Mouse (Mus musculus): Measurements from ENCODE around the gene Slc22a12. TPM values are rescaled to one million over a fixed set of nuclear protein-coding genes. Genes with fewer than 3 reads are reported as not detected.

Slc22a12 gene
- total RNA-seq (2015) = not detected in 2 replicates
- total RNA-seq (2017) = not detected in 2 replicates

DNA sequence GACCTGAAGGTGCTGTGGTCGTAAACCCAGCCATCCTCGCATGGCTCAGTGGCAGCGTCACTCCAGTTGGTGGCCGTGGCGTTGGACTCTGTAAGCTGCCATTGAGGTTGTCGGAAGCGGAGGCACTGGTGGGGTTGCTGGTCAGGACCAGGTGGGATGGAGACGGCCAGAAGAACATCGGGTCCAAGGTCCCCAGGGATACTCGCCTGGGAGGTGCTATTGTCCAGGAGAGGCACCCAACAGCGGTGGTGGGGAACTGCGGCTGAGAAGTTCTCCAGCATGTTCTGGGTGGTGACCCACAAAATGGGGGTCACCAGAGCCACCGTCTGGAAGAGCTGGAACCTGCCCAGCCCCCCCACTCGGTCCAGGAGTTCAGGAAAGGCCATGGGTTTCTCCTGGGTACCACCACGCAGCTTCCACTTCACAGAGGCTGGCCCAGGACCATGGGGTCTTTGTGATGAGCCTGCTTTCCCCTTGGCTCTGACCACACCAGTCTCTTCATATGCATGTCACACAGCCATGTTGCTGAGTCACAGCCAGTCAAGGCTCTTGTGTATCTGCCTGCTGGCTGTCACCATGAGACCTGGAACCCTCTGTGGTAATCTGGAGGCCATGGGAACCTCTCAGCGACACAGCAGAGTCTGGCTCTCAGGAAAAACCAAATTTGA is at the start of gene Slc22a12:
Gene Slc22a12, minus strand, starts transcription at position 666 of the 668 bp plus-strand sequence.
- no peak for ATAC-seq (replicated peaks; ENCODE audit: poor library complexity)

DNA sequence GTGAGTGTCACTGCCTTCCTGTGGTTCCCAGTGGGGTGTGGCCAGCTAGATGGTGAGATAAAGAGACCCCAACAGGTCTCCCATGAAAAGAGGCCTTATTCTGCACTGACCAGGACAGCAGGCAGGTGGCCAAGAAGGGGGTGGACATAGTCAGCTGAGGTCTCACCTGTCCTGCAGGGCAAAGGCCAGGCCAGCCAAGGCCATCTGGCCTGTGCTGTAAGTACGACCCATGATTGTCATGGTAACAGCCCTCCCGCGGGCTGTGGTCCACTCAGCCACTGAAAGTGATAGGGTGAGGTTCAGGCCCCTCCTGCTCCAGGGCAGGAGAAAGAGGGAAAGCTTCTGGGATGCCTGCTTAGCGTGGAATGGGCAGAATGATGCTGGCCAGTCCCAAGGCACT is 29.2 kb upstream of the Slc22a12 start:
- ATAC-seq (replicated peaks; ENCODE audit: poor library complexity) = no peak

DNA sequence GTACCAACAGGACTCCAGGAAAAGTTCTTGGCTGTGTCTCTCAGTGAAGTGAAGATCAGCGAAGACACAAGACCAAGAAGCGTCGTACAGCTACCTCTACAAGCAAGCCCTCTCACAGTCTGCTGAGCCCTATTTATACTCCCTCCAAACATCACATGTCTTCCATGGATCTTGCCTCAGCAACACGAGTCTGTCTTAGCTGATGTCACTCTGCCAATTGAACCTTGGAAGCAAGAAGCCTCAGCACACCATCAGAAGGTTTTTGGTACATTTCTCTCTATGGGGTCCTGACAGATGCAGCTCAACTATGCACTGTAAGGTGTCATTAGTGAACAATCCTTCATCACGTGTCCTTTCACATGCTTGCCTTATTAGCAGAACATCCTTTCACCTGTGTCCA is 28.6 kb upstream of the Slc22a12 start:
- no peak for ATAC-seq (replicated peaks; ENCODE audit: poor library complexity)

DNA sequence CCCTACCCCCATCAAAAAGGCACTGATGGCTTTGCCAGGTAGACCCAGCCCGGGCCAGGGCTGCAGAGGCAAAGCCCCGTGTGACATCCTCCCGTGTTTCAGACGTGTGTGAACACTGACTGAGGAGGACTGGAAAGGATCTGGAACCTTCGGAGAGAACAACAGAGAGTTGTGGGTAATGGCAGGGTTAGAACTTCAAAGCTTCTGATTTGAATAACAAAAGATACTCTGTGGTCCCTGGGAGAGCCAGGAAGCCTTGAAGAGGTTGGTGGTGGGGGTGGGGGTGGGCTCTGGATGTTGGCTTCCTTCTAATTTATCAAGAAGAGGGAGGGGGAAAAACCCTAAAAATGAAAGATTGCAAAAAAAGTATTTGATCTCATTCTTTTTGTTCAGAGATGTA is 26.7 kb upstream of the Slc22a12 start:
- no peak for ATAC-seq (replicated peaks; ENCODE audit: poor library complexity)

DNA sequence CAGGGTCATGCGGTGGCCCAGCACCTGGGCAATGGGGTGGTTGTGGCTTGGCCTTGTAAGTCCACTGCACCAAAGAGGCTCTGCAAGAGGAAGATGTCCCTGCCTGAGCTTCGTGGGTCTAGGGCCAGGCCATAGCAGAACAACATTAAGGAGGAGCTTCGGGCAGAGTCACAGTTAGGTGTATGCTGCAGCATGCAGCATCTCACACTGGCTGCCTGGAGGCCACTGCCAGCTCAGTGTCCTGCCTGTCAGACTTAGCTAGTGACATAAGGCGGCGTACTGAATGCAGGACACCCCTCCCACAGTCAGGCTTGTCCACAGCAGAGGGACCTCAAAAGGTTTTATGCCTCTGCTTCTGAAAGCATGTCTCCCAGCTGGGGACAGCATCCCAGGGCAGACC is 26.2 kb upstream of the Slc22a12 start:
- no peak for ATAC-seq (replicated peaks; ENCODE audit: poor library complexity)

DNA sequence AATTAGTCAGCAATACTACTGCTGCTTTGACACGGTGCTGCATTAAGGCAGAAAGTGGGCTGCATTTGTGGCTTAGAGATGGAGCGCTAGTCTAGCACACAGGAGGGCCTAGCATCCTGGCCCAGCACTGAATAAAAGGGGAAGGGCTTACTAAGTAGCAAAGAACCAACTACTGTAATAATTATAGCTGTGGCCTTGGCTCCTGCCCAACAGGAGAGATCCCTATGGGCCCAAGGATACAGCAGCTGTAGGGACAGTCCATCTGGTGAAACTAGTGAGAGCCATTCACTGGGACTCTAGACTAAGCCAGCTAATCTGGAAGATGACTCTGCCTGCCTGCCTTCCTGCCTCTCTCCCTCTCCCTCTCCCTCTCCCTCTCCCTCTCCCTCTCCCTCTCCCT is 23.6 kb upstream of the Slc22a12 start:
- no peak for ATAC-seq (replicated peaks; ENCODE audit: poor library complexity)

DNA sequence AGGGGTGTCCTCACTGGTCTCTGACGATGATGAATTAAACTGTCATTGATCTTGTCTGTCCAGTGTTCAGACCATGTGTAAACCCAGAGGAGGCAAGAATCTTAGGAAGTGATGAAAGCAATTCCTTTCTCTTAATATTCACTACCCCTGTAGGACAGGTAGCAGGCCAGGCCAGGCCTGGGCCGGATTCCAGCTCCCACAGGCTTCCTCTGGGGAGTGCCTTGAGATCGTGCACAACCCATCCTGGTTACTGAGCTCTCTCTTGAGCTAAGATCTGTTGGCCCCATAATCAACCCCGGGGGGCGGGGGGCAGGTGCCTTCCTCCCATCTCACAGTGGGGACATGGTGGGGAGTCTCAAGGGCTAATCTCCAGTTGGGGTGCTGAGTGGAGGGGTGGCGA is 22.3 kb upstream of the Slc22a12 start:
- ATAC-seq (replicated peaks; ENCODE audit: poor library complexity) = no peak

DNA sequence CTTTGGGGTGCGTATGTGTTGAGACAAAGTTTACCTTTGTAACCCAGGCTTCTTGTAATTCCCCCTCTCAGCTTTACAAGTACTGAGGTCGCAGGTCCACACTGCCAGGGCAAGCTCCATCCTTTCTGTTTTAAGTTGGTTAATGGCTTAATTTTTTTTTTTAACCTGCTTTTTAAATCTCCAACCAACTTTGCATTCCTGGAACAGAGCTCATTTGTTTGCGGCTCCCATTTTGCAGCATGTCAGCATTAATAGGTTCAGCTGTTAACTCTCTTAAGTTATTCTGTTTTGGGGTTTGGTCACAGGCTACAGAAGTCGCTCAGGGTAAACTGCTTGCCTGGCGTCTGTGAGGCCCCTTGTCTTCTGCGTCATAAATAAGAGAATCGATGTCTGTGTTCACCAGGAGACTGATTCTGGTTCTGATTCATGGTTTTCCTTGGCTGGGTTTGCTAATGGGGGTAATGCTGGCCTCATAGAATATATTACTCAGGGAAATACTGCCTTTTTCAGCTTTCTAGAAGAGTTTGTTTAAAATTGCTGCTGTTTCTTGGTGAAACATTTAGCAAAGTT is 17.5 kb upstream of the Slc22a12 start:
- ATAC-seq (replicated peaks; ENCODE audit: poor library complexity) = no peak

DNA sequence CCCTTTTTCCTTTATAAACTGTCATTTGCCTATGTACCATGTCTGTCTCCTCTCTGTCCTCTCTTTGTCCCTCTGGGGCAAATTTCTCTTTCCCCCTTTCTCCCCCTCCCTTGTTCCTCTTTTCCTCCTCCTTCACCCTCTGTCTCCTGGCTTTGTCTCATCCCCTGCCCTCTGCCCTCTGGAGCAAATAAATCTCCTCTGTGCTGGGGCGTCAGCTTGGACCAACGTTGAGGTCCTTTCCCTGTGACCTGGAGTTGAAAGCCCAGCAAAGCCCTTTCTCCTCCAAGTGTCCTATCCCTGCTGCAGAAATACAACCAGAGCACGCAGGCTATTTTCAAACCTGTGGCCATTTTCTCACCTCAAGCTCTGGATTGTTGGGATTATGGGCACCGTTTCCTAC is 16.7 kb upstream of the Slc22a12 start:
- ATAC-seq (replicated peaks; ENCODE audit: poor library complexity) = no peak

DNA sequence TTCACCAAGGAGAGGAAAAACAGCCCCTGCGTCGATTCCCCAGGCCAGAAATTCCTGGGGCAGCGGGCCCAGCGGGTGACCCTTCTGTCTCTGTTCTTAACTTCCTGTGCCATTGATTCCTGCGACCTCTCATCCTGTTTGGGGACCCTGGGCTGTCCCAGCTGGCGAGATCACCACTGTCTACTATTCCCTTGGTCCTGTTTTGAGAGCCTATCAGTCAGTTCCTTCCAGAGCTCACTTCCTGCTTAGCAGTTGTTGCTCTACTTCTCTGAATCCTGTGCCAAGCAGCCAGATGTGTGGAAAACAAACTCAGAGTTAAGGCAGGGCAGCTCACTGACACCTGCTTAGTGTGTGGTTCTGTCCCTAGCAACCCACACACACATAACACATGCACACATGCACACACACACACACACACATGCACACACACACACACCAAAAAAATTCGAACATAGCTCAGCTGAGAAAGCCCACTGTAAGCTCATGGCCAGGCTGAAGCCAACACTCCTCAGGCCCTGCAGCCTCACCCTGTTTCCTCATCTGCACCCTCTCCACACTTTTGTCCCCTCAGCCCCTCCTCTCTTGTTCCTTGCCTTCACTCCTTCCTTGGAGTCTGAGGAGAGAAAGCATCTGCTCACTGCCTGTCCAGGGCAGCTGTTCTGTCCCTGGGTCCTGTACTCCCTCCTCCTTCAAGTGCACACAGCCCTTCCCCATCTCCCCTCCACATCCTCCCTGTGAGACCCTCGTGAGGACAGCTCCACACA is 11.2 kb upstream of the Slc22a12 start:
- ATAC-seq (replicated peaks; ENCODE audit: poor library complexity) = no peak

DNA sequence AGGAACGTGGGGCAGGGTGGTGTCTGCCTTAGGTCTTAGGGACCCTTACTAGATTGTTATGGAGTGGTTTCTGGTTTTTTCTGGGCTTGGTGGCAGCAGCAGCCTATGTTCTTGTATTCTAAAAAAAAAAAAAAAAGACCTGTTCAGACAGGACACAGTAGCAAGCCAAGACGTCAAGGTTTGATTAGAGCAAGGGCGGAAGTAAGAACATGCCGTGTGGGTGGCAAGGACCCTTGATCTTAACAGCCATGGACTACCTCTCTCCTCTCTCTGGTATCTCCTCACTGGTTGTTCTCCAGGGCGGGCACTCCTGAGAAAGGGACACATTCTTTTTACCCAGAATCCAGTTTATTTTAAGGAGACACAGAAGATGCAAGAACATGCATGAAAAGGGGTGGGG is 10.3 kb upstream of the Slc22a12 start:
- ATAC-seq (replicated peaks; ENCODE audit: poor library complexity) = no peak

DNA sequence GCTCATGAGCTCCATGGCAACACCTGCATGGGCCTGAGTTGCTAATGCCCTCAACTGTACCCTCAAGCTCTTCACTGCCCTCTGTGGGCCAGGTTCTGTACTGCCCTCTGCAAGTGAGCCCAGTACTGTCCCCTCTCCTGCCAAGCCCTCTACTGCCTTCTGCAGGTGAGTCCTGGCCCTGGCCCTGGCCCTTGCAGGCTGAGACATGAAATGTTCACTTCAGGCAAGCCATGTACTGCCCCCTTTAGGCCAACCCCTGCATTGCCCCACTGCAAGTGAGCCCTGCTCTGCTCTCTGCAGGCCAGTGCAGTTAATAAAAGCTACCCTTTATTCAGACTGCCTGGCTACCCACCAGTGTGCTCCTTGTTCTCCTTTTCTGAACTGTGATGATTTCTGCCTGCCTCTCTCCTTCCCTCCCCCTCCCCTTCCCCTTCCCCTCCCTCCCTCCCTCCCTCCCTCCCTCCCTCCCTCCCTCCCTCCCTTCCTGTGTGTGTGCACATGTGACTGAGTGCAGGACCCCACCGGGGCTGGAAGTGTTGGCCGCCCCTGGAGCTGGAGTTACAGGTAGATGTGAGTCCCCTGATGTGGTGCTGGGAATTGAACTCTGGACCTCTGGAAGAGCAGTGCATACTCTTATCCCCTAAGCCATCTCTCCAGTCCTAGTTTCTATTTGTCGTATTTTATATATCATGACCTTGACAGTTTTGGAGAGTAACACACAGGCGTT is 9.6 kb upstream of the Slc22a12 start:
- ATAC-seq (replicated peaks; ENCODE audit: poor library complexity) = peak; percentile 77

DNA sequence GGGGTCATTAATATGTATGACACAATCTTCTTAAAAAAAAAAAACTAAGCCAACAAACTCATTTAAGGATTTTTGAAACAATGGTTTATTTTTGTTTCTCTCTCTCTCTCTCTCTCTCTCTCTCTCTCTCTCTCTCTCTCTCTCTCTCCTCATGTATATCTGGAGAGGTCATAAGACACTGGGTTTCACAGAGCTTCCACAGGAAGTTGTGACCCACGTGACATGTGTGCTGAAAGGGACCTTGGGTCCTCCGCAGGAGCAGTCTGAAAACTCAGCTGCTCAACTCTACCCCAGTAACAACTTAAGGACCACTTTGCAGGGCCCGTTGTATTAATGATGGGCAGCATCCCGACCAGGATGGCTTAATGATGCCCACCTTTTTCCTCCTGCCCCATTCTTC is 8.4 kb upstream of the Slc22a12 start:
- ATAC-seq (replicated peaks; ENCODE audit: poor library complexity) = no peak

DNA sequence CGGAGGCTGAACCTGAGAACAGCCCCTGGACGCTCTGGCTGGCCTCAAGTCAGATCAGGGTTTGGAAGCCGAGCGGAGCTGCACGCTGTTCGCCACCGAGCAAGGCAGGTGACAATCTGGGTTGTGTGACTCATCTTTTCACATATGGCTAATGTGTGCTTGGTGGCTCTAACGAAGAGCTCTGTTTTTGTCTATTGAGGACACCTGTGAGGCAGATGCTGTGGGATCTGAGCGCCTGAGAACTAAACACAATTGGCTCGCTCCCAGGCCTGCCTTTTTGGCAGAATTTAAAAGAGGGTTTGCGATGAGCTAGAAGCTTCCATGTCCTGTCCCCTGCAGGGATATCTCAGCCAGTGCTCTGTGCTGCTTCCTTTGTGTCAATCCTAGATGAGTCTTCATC is 6.7 kb upstream of the Slc22a12 start:
- no peak for ATAC-seq (replicated peaks; ENCODE audit: poor library complexity)

DNA sequence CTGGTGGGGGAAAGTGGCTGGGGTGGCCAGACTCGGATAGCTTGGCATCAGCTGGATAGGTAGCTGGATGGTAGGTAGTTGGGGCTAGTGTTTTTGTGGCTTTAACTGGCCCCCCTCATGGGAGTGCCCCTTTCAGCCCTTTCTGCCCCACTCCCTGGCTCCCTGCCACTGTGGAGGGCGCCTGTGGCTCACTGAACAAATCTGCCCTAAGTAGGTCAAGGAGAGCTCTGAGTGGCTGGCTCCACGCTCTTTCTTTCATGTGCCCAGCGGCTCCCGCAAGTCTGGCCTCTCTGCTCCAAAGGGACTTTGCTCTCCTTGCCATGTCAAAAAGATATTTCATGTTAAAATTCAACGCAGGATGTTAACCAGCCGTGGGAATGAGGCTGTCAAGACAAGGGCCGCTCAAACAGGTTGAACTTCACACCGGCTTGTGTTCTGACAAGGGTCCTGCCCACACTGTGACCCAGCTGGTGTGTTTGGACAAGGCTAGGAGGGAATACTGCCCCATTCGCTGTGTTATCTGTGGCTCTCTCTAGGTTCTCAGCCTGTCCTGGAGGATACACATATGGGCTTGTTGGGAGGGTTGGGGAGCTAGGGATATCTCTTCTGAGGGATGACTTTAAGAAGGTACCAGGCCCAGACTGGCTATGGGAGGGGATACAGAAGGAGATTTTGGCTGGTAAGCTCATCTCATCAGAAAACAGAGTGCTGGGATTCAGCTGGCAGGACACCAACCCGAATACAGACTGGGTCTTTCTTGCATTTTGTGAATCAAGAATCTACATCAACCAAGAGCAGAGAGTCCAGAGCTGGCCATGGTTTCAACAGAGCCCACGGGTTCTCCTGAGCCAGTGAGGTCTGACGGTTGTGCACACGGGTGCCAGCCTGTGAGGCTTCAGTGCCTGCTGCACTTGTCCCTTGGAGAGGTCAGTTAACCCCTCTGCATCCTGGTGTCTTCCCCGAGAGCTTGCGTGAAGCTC is 5.9 kb upstream of the Slc22a12 start:
- no peak for ATAC-seq (replicated peaks; ENCODE audit: poor library complexity)

DNA sequence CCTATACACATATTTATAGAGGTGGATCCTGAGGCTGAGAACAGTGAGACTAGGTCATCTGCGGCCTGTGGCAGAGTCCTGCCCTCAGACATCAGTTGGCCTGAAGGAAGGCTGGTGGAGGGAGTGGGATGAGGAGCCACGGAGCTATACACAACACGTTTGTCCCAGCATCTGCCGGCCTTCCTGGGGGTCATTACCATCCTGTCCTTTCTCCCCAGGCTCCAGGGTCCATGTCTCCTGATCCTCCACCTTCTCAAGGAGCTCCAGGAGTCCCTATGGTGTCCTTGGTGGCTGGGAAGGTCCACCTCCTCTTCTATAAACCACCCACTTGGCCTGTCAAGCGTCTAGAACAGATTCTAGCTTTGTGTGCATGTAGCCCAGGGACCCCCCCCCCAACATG is 5.0 kb upstream of the Slc22a12 start:
- no peak for ATAC-seq (replicated peaks; ENCODE audit: poor library complexity)

DNA sequence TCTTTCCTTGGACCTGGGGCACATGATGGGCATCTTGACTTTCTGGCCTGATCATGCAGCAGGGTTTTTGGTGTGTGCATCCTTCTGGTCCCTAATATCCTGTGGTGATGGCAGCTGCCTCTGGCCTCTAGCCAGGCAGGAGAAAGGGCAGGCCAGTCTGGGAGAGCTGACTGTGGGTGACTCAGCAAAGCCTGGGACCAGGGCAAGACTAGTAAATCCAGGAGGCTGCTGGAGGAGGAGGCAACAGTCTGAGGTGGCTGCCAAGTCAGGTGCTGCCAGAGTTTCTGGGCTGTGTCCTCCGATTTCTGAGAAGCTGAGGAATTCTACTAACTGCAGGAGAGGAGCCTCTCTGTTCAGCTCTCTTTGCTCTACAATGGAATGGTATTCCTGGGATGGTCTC is 3.3 kb upstream of the Slc22a12 start:
- no peak for ATAC-seq (replicated peaks; ENCODE audit: poor library complexity)

DNA sequence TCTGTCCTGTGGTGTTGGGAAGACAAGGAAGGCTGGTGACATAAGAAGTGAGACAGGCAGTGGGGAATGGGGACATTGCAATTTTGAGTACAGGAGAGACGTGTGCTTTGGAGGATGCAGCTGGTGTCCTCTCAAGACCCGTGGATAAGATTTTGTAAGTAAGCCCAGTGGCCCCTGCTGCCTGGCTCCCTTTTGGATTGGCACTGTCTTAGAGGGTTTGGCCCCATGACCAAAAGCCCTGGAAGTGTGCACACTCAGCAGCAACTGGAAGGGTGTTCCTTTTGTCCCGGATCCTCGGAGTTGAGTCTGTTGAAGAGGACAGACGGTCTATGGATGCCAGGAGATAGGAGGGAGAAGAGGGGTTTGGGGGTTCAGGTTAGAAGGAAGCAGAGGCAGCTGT is 2.6 kb upstream of the Slc22a12 start:
- ATAC-seq (replicated peaks; ENCODE audit: poor library complexity) = no peak

DNA sequence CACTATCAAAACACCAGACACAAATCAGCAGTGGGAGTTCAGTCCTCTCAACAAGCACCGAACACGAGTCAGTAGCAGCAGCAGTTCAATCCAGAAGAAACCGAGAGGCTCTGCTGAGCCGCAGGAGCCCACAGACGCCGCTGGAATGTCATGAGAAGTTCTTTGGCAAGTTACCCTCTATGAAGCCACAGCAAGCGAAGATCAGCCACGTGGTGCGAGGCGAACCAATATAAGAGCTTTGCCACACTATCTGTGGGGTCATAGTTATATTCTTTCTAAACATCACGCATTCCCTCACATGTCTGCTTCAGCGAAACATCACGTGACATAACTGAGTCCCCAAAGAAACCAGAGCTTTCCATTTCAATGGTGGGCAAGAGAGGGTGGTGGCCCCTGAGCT is 1.9 kb upstream of the Slc22a12 start:
- ATAC-seq (replicated peaks; ENCODE audit: poor library complexity) = no peak

DNA sequence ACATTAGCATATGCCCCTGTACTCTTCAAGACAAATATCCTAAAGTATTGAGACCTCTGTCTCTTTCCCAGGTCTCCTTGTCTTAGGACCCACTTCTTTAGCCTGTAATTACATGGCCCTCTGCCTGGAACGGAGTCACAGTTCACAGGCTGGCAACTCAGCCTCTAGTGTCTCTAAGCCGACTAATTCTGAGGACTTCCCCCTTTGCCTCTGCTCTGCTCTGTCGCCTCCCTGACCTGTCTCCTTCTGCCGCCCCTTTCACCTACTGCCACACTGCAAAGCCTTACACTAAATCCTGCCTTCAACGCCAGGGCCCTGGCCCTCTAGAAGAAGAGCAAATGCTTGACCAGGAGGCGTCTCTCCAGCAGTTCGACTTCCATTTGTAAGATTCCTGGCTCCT is 686 bp upstream of the Slc22a12 start:
- ATAC-seq (replicated peaks; ENCODE audit: poor library complexity) = no peak

DNA sequence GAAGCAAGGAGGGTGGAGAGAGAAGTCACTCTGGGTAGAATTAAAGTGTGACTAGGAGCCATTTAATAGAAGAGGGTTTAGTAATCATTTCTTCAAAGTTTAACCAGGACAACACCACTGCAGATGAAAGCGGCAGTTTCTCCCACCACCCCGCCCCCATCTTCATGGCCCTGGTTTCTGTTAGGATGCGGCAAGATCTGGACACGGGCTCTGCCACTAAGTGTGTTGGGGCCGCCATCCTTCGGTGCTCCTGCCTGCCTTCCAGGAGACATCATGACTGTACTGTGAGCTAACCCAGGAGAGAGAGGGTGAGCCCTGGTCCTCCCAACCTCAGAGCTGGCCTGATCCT is 177 bp upstream of the Slc22a12 start:
- ATAC-seq (replicated peaks; ENCODE audit: poor library complexity) = no peak
